Mouse (Mus musculus): ENCODE results near the gene Cidec. TPM values are rescaled to one million over a fixed set of nuclear protein-coding genes. Genes with fewer than 3 reads are reported as not detected.
A peak's percentile ranks its signal among the peaks of the same experiment; 100 is the strongest.

Cidec gene
- polyA plus RNA-seq, 1 experiment from 2014 or later, result not detected

GRCm38 (mm10) chr6:113457952-113458534 lies 22.5 kb upstream of the Cidec start, which contains the start of gene Il17re:
Gene Il17re (plus strand): TSS chr6:113458484.
- Histone ChIP-seq H3K4me1 (replicated peaks; ENCODE audit: control insufficient read depth, insufficient read depth, low read length) (0 out of 2 replicates have a peak, but pooled peaks cover 2% of the 10 kb centered on the region), H3K4me3 (ENCODE audit: low read depth, low read length) (no peak within 1 kb of the TSS), H3K4me2 (no peak within 1 kb of the TSS), H3K27me3 (replicated peaks; ENCODE audit: control insufficient read depth, insufficient read depth, low read length) (no peaks in the 10 kb centered on the region), H3K36me3 (ENCODE audit: control insufficient read depth, insufficient read depth, low read length) (no peaks in the 10 kb centered on the region), H3K27ac (ENCODE audit: low read depth, low read length) (no peak within 1 kb of the TSS), H3K9ac (ENCODE audit: low read depth, low read length) (no peak within 1 kb of the TSS), H3K9me3 (ENCODE audit: control insufficient read depth, low read length) (no peaks in the 10 kb centered on the region)
- WGBS, result 31% methylated on average over 10 of the region's 10 CpGs
- ATAC-seq (replicated peaks; ENCODE audit: low FRiP score), result no peak
- DNase-seq (ENCODE audit: low spot score), result no peak

DNA sequence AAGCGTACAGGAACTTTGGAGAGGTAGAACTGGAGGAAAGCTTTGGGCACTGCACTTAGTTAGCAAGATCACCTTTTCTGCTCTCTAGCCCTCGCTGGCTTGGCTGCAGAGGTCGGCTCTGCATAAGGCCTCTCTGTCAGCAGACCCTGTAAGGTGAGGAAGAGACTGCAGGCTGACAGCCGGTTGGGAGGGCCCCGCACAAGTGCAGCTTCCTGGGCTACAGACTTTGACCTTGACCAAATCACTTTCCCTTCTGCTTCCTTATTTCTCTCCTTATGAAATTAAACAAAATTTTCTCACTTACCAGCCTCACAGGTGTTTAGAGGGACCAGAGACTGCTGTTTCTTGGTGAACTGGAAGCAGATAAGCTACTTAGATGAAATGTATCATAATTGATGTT lies 19.4 kb upstream of the Cidec start:
- H3K9me3 ChIP-seq (ENCODE audit: control insufficient read depth, low read length), result no peaks in the 10 kb centered on the region
- H3K4me1 ChIP-seq (replicated peaks; ENCODE audit: control insufficient read depth, insufficient read depth, low read length), result 0 out of 2 replicates have a peak, but pooled peaks cover 2% of the 10 kb centered on the region
- ATAC-seq (replicated peaks; ENCODE audit: low FRiP score) (no peak), DNase-seq (ENCODE audit: low spot score) (no peak)
- H3K9ac ChIP-seq (ENCODE audit: low read depth, low read length), result no peak overlapping the region
- no peaks in the 10 kb centered on the region for H3K36me3 ChIP-seq (ENCODE audit: control insufficient read depth, insufficient read depth, low read length)
- no peak overlapping the region for H3K4me2 ChIP-seq
- H3K4me3 ChIP-seq (ENCODE audit: low read depth, low read length), result no peak overlapping the region
- WGBS, result 48% methylated on average over 5 of the region's 5 CpGs
- no peak overlapping the region for H3K27ac ChIP-seq (ENCODE audit: low read depth, low read length)
- no peaks in the 10 kb centered on the region for H3K27me3 ChIP-seq (replicated peaks; ENCODE audit: control insufficient read depth, insufficient read depth, low read length)

GRCm38 (mm10) chr6:113451839-113452238 lies 16.3 kb upstream of the Cidec start:
- 76% methylated on average over 2 of the region's 2 CpGs for WGBS
- H3K36me3 ChIP-seq (ENCODE audit: control insufficient read depth, insufficient read depth, low read length), result peaks cover 19% of the 10 kb centered on the region
- ATAC-seq (replicated peaks; ENCODE audit: low FRiP score) (no peak), DNase-seq (ENCODE audit: low spot score) (no peak)
- no peaks in the 10 kb centered on the region for H3K27me3 ChIP-seq (replicated peaks; ENCODE audit: control insufficient read depth, insufficient read depth, low read length)
- H3K4me2 ChIP-seq, result no peak overlapping the region
- H3K9ac ChIP-seq (ENCODE audit: low read depth, low read length), result no peak overlapping the region
- H3K27ac ChIP-seq (ENCODE audit: low read depth, low read length), result no peak overlapping the region
- H3K4me3 ChIP-seq (ENCODE audit: low read depth, low read length), result no peak overlapping the region
- H3K4me1 ChIP-seq (replicated peaks; ENCODE audit: control insufficient read depth, insufficient read depth, low read length), result no peaks in the 10 kb centered on the region
- no peaks in the 10 kb centered on the region for H3K9me3 ChIP-seq (ENCODE audit: control insufficient read depth, low read length)

GRCm38 (mm10) chr6:113447639-113448038 lies 12.1 kb upstream of the Cidec start:
- peaks cover 6% of the 10 kb centered on the region; the same call in 1 of the 2 replicates for H3K4me1 ChIP-seq (replicated peaks; ENCODE audit: control insufficient read depth, insufficient read depth, low read length)
- no peak overlapping the region for H3K4me3 ChIP-seq (ENCODE audit: low read depth, low read length)
- 94% methylated on average over 4 of the region's 4 CpGs for WGBS
- DNase-seq (ENCODE audit: low spot score), result no peak
- no peak overlapping the region for H3K9ac ChIP-seq (ENCODE audit: low read depth, low read length)
- ATAC-seq (replicated peaks; ENCODE audit: low FRiP score), result no peak
- no peaks in the 10 kb centered on the region for H3K27me3 ChIP-seq (replicated peaks; ENCODE audit: control insufficient read depth, insufficient read depth, low read length)
- no peak overlapping the region for H3K4me2 ChIP-seq
- H3K36me3 ChIP-seq (ENCODE audit: control insufficient read depth, insufficient read depth, low read length), result peaks cover 20% of the 10 kb centered on the region
- H3K9me3 ChIP-seq (ENCODE audit: control insufficient read depth, low read length), result no peaks in the 10 kb centered on the region
- no peak overlapping the region for H3K27ac ChIP-seq (ENCODE audit: low read depth, low read length)

DNA sequence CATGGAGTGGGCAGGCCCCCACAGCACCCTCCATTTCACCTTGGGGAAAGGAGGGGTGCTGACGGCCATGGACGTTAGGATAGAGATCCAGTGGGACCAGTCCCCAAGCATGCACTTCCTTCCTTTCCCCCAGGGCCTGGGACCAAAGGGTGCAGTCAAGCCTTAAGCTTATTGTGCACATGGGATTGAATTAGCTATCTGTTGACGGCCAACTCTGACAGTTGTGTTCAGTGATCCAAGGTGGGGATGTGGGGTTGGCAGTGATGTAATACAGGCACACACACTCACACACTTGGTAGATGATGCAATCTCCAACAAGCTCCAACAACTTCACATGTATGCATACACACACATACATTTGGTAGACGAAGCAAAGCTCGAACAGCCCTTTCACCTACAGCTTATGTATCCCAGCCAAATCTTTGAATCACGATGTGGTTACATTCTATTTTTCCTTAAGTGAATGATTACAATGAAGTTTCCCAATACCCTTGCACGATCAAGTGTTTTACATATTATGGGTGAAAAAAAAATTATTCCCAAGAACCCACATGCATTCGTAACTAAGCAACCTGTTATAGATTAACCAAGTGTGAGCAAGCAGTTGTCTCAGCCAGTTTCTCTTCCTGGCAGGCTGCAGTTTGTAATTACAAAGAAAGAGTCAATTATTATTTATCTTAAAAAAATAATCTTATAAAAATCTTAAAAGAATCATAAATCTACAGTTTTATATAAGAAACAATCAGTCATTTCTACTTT lies 8.8 kb upstream of the Cidec start:
- 83% methylated on average over 7 of the region's 8 CpGs for WGBS
- Histone ChIP-seq H3K36me3 (ENCODE audit: control insufficient read depth, insufficient read depth, low read length) (peaks cover 20% of the 10 kb centered on the region), H3K27ac (ENCODE audit: low read depth, low read length) (no peak overlapping the region), H3K4me3 (ENCODE audit: low read depth, low read length) (no peak overlapping the region), H3K9me3 (ENCODE audit: control insufficient read depth, low read length) (no peaks in the 10 kb centered on the region), H3K4me2 (no peak overlapping the region), H3K9ac (ENCODE audit: low read depth, low read length) (no peak overlapping the region), H3K27me3 (replicated peaks; ENCODE audit: control insufficient read depth, insufficient read depth, low read length) (no peaks in the 10 kb centered on the region), H3K4me1 (replicated peaks; ENCODE audit: control insufficient read depth, insufficient read depth, low read length) (peaks cover 10% of the 10 kb centered on the region)
- DNase-seq (ENCODE audit: low spot score), result no peak
- no peak for ATAC-seq (replicated peaks; ENCODE audit: low FRiP score)

DNA sequence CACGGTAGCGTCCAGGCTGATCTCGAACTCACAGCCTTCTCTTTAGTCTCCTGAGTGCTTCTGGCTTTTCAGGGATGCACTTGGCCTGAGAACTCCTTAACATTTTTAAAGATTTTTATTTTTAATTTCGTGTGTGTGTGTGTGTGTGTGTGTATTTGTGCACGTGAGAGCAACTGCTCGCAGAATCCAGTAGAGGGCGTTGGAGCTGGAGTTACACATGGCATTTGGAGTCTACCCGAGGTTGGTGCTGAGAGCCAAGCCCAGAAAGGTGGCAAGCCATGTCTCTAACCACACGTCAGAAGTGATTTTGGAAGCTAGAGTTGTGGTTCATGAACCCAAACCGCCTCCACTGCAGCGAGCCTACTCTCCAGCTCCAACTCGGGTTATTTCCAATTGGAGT lies 7.5 kb upstream of the Cidec start:
- peaks cover 13% of the 10 kb centered on the region for H3K36me3 ChIP-seq (ENCODE audit: control insufficient read depth, insufficient read depth, low read length)
- H3K4me2 ChIP-seq, result peak overlapping the region; percentile 85
- 37% methylated on average over 12 of the region's 12 CpGs for WGBS
- no peak for ATAC-seq (replicated peaks; ENCODE audit: low FRiP score)
- H3K9me3 ChIP-seq (ENCODE audit: control insufficient read depth, low read length), result no peaks in the 10 kb centered on the region
- H3K4me1 ChIP-seq (replicated peaks; ENCODE audit: control insufficient read depth, insufficient read depth, low read length), result peaks cover 10% of the 10 kb centered on the region
- peak overlapping the region; percentile 51 for H3K27ac ChIP-seq (ENCODE audit: low read depth, low read length)
- H3K9ac ChIP-seq (ENCODE audit: low read depth, low read length), result peak overlapping the region; percentile 91
- H3K27me3 ChIP-seq (replicated peaks; ENCODE audit: control insufficient read depth, insufficient read depth, low read length), result no peaks in the 10 kb centered on the region
- H3K4me3 ChIP-seq (ENCODE audit: low read depth, low read length), result peak overlapping the region; percentile 95
- DNase-seq (ENCODE audit: low spot score), result no peak

DNA sequence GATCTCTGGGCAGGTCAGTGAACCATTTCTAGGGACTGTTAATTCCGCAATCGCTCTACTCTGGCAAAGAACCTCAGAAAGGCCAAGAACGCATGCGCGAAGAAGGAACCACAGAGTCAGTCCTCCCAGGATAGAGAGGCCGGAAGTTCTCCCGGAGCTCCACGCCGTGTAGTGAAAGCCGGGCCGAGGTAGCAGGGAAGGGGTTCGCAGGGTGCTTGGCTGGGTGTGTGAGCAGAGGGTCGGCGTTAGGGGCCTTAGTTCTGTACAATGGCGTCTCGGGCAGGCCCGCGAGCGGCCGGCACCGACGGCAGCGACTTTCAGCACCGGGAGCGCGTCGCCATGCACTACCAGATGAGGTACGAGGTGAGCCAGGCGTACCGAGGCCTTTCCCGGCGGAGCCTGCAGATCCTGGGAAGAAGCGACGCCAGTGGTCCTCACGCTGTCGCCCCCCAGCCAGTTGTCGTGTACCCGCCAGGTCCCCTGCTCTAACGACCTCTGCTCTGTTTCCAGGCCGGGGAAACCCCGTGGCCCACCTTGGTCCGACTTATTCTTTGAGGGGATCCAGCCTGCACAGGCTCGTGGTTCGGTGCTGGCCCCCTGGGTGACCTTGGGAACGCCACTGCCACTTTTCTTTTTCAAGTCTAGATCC lies 7.0 kb upstream of the Cidec start, which contains the start of gene Jagn1:
Gene Jagn1, plus strand, starts transcription at position 128 of the 649 bp plus-strand sequence.
- Histone ChIP-seq H3K4me1 (replicated peaks; ENCODE audit: control insufficient read depth, insufficient read depth, low read length) (peaks cover 10% of the 10 kb centered on the region), H3K27ac (ENCODE audit: low read depth, low read length) (peak within 1 kb of the TSS; percentile 51), H3K4me2 (peak within 1 kb of the TSS; percentile 85), H3K9ac (ENCODE audit: low read depth, low read length) (peak within 1 kb of the TSS; percentile 91), H3K9me3 (ENCODE audit: control insufficient read depth, low read length) (no peaks in the 10 kb centered on the region), H3K4me3 (ENCODE audit: low read depth, low read length) (peak within 1 kb of the TSS; percentile 95), H3K27me3 (replicated peaks; ENCODE audit: control insufficient read depth, insufficient read depth, low read length) (no peaks in the 10 kb centered on the region), H3K36me3 (ENCODE audit: control insufficient read depth, insufficient read depth, low read length) (peaks cover 8% of the 10 kb centered on the region)
- under 1% methylated on average over 45 of the region's 45 CpGs for WGBS
- peak; percentile 93 for DNase-seq (ENCODE audit: low spot score)
- ATAC-seq (replicated peaks; ENCODE audit: low FRiP score), result peak; percentile 88

- DNase-seq (ENCODE audit: low spot score), result no peak
Measured at GRCm38 (mm10) chr6:113442087-113442441, 6.5 kb upstream of the Cidec start.

More at GRCm38 (mm10) chr6:113442087-113442441, 6.5 kb upstream of the Cidec start:
- H3K4me2 ChIP-seq, result peak overlapping the region; percentile 85
- 39% methylated on average over 9 of the region's 9 CpGs for WGBS
- no peaks in the 10 kb centered on the region for H3K9me3 ChIP-seq (ENCODE audit: control insufficient read depth, low read length)
- H3K9ac ChIP-seq (ENCODE audit: low read depth, low read length), result peak overlapping the region; percentile 91
- H3K4me1 ChIP-seq (replicated peaks; ENCODE audit: control insufficient read depth, insufficient read depth, low read length), result peaks cover 10% of the 10 kb centered on the region
- peak; percentile 29; the same call in 1 of the 2 replicates for ATAC-seq (replicated peaks; ENCODE audit: low FRiP score)
- H3K27me3 ChIP-seq (replicated peaks; ENCODE audit: control insufficient read depth, insufficient read depth, low read length), result no peaks in the 10 kb centered on the region
- H3K27ac ChIP-seq (ENCODE audit: low read depth, low read length), result peak overlapping the region; percentile 51; the same call in 1 of the 2 replicates
- peaks cover 3% of the 10 kb centered on the region; the same call in 1 of the 2 replicates for H3K36me3 ChIP-seq (ENCODE audit: control insufficient read depth, insufficient read depth, low read length)
- H3K4me3 ChIP-seq (ENCODE audit: low read depth, low read length), result peak overlapping the region; percentile 95
